Mouse (Mus musculus): Measurements from ENCODE around the gene Kdm4b. TPM values are rescaled to one million over a fixed set of nuclear protein-coding genes. Genes with fewer than 3 reads are reported as not detected.

Kdm4b gene
- polyA plus RNA-seq, 1 experiment from 2014 or later: 43.2 TPM

Small RNAs within 50 kb of the gene (microRNA-seq; reads per million reads assigned to microRNA genes)
- not detected for gene Mir6977

Other genes with a start within 250 kb of the Kdm4b start
- 152 and 156 TPM in 2 replicates for gene Hdgfl2, start 246.4 kb upstream of the Kdm4b start, polyA plus RNA-seq (2015; fragmentation: Nextera tagmentation; extraction: Ambion mirVana)
- 0.03 and 0.04 TPM in 2 replicates for gene Plin4, start 216.3 kb upstream of the Kdm4b start, polyA plus RNA-seq (2015; fragmentation: Nextera tagmentation; extraction: Ambion mirVana)
- gene Plin5, start 208.5 kb upstream of the Kdm4b start, polyA plus RNA-seq (2015; fragmentation: Nextera tagmentation; extraction: Ambion mirVana): 0.13 TPM in 1 of 2 replicates, not detected in the other
- 0.27 and 0.37 TPM in 2 replicates for gene Lrg1, start 204.1 kb upstream of the Kdm4b start, polyA plus RNA-seq (2015; fragmentation: Nextera tagmentation; extraction: Ambion mirVana)
- gene Sema6b, start 185.7 kb upstream of the Kdm4b start, polyA plus RNA-seq (2015; fragmentation: Nextera tagmentation; extraction: Ambion mirVana): 2.5 and 2.6 TPM in 2 replicates
- 11.3 and 12.0 TPM in 2 replicates for gene Tnfaip8l1, start 163.6 kb upstream of the Kdm4b start, polyA plus RNA-seq (2015; fragmentation: Nextera tagmentation; extraction: Ambion mirVana)
- 98.6 and 102 TPM in 2 replicates for gene Mydgf, start 142.1 kb upstream of the Kdm4b start, polyA plus RNA-seq (2015; fragmentation: Nextera tagmentation; extraction: Ambion mirVana)
- 34.9 and 39.8 TPM in 2 replicates for gene Dpp9, start 107.2 kb upstream of the Kdm4b start, polyA plus RNA-seq (2015; fragmentation: Nextera tagmentation; extraction: Ambion mirVana)
- 12.3 and 13.7 TPM in 2 replicates for gene Fem1a, start 69.3 kb upstream of the Kdm4b start, polyA plus RNA-seq (2015; fragmentation: Nextera tagmentation; extraction: Ambion mirVana)
- 4.4 and 4.6 TPM in 2 replicates for gene Ticam1, start 49.3 kb upstream of the Kdm4b start, polyA plus RNA-seq (2015; fragmentation: Nextera tagmentation; extraction: Ambion mirVana)
- 78.1 and 80.4 TPM in 2 replicates for gene Plin3, start 33.2 kb upstream of the Kdm4b start, polyA plus RNA-seq (2015; fragmentation: Nextera tagmentation; extraction: Ambion mirVana)
- not detected in 2 replicates for gene Arrdc5, start 25.8 kb upstream of the Kdm4b start, polyA plus RNA-seq (2015; fragmentation: Nextera tagmentation; extraction: Ambion mirVana)
- gene Uhrf1, start 22.7 kb upstream of the Kdm4b start, polyA plus RNA-seq (2015; fragmentation: Nextera tagmentation; extraction: Ambion mirVana): 136 and 146 TPM in 2 replicates
- 100 and 106 TPM in 2 replicates for gene Ptprs, start 150.4 kb downstream of the Kdm4b start, polyA plus RNA-seq (2015; fragmentation: Nextera tagmentation; extraction: Ambion mirVana)
- not detected in 2 replicates for gene Znrf4, start 186.4 kb downstream of the Kdm4b start, polyA plus RNA-seq (2015; fragmentation: Nextera tagmentation; extraction: Ambion mirVana)
- 2.5 and 2.6 TPM in 2 replicates for gene Gm20219, start 228.3 kb downstream of the Kdm4b start, polyA plus RNA-seq (2015; fragmentation: Nextera tagmentation; extraction: Ambion mirVana)

Data from limb, embryonic 13.5 days (tissue).